Mouse (Mus musculus) kidney, embryonic 16.5 days (tissue): Measurements from ENCODE around the gene Tbc1d1. TPM values are rescaled to one million over a fixed set of nuclear protein-coding genes. Genes with fewer than 3 reads are reported as not detected.
A peak's percentile ranks its signal among the peaks of the same experiment; 100 is the strongest.

Experiments
- ATAC-seq: fragments of 200-750 bp; cut with Nextera tagmentation; 2 replicates; pipeline ENCODE4 v1.8.0; 2017; ENCODE audit warnings: moderate TSS enrichment; ENCODE audit not compliant: low FRiP score, low TSS enrichment
- H3K27ac ChIP-seq: fragments of 300-500 bp; sonication (generic); 2 replicates; pipeline ENCODE4 v1.5.1; 2014; ENCODE audit warnings: low read length
- H3K27me3 ChIP-seq: fragments of 300-500 bp; sonication (generic); 2 replicates; pipeline ENCODE4 v1.6.1; 2014; ENCODE audit warnings: low read length, control low read depth, mixed read lengths; ENCODE audit not compliant: insufficient read depth
- H3K36me3 ChIP-seq: fragments of 300-500 bp; sonication (generic); 2 replicates; pipeline ENCODE4 v1.6.1; 2014; ENCODE audit warnings: low read length, control low read depth, mixed read lengths; ENCODE audit not compliant: insufficient read depth
- H3K4me1 ChIP-seq: fragments of 300-500 bp; sonication (generic); 2 replicates; pipeline ENCODE4 v1.6.1; 2014; ENCODE audit warnings: low read length, control low read depth, mixed read lengths; ENCODE audit not compliant: insufficient read depth
- H3K4me2 ChIP-seq: fragments of 300-500 bp; sonication (generic); replicated peaks from 2 replicates; pipeline ENCODE4 v1.6.1; 2014; ENCODE audit warnings: low read depth, low read length
- H3K4me3 ChIP-seq: fragments of 300-500 bp; sonication (generic); 2 replicates; pipeline ENCODE4 v1.5.1; 2014; ENCODE audit warnings: mild to moderate bottlenecking, low read length
- H3K9ac ChIP-seq: fragments of 300-500 bp; sonication (generic); replicated peaks from 2 replicates; pipeline ENCODE4 v1.6.1; 2014; ENCODE audit warnings: low read length
- H3K9me3 ChIP-seq: fragments of 300-500 bp; sonication (generic); 2 replicates; pipeline ENCODE4 v1.6.1; 2016; ENCODE audit warnings: low read length, control low read depth
- WGBS: fragments of 180-500 bp; shearing (Covaris S2); extraction: QIAGEN DNeasy Blood & Tissue Kit; methylation state at CpG from one replicate; pipeline ENCODE4 v1.1.7; 2014; 5-methylcytosine and 5-hydroxymethylcytosine counted together
- polyA plus RNA-seq: library from polyadenylated mRNA; unstranded; fragments of >200 nt; fragmentation: Nextera tagmentation; extraction: Ambion mirVana; gene quantifications from 2 replicates; pipeline ENCODE4 v1.2.1, GENCODE M21; 2015

Gene Tbc1d1
- polyA plus RNA-seq, 1 experiment from 2014 or later: 39.5 TPM

- no peaks in the 10 kb centered on the region for H3K36me3 ChIP-seq
- no peak overlapping the region for H3K27ac ChIP-seq
- H3K4me2 ChIP-seq: peak overlapping the region; percentile 99
- ATAC-seq: peak; percentile 73
- H3K4me3 ChIP-seq: peak overlapping the region; percentile 77
- peaks cover 25% of the 10 kb centered on the region for H3K4me1 ChIP-seq
- peak overlapping the region; percentile 73 for H3K9ac ChIP-seq
- H3K9me3 ChIP-seq: no peaks in the 10 kb centered on the region
- peaks cover 16% of the 10 kb centered on the region for H3K27me3 ChIP-seq
- 0% methylated on average over 48 of the region's 63 CpGs for WGBS
Measured at GRCm38 (mm10) chr5:64159781-64160704, 3.9 kb downstream of the Tbc1d1 start.

- Histone ChIP-seq H3K4me1 (peaks cover 23% of the 10 kb centered on the region), H3K9me3 (no peaks in the 10 kb centered on the region), H3K9ac (peak overlapping the region; percentile 73), H3K4me2 (peak overlapping the region; percentile 99), H3K36me3 (no peaks in the 10 kb centered on the region), H3K27me3 (peaks cover 16% of the 10 kb centered on the region), H3K27ac (no peak overlapping the region), H3K4me3 (peak overlapping the region; percentile 77)
- ATAC-seq: no peak
- 1% methylated on average over 23 of the region's 23 CpGs for WGBS
Measured at GRCm38 (mm10) chr5:64160705-64161391, 4.7 kb downstream of the Tbc1d1 start.

GRCm38 (mm10) chr5:64161917-64162316 lies 5.8 kb downstream of the Tbc1d1 start:
- Histone ChIP-seq H3K36me3 (no peaks in the 10 kb centered on the region), H3K27me3 (peaks cover 16% of the 10 kb centered on the region), H3K4me3 (no peak overlapping the region), H3K27ac (no peak overlapping the region), H3K4me2 (no peak overlapping the region), H3K9me3 (no peaks in the 10 kb centered on the region), H3K4me1 (peaks cover 14% of the 10 kb centered on the region; the same call in 1 of the 2 replicates), H3K9ac (no peak overlapping the region)
- WGBS: 70% methylated on average over 3 of the region's 3 CpGs
- ATAC-seq: no peak

- no peak overlapping the region for H3K4me3 ChIP-seq
- peaks cover 14% of the 10 kb centered on the region; the same call in 1 of the 2 replicates for H3K4me1 ChIP-seq
- H3K27me3 ChIP-seq: peaks cover 12% of the 10 kb centered on the region
- no peak overlapping the region for H3K4me2 ChIP-seq
- ATAC-seq: no peak
- WGBS: 59% methylated on average over 5 of the region's 5 CpGs
- H3K36me3 ChIP-seq: no peaks in the 10 kb centered on the region
- H3K9me3 ChIP-seq: no peaks in the 10 kb centered on the region
- no peak overlapping the region for H3K27ac ChIP-seq
- H3K9ac ChIP-seq: no peak overlapping the region
Measured at GRCm38 (mm10) chr5:64162582-64162981, 6.5 kb downstream of the Tbc1d1 start.

GRCm38 (mm10) chr5:64164414-64164813 lies 8.3 kb downstream of the Tbc1d1 start:
- H3K4me2 ChIP-seq: no peak overlapping the region
- WGBS: 85% methylated on average over 3 of the region's 3 CpGs
- no peak overlapping the region for H3K9ac ChIP-seq
- no peaks in the 10 kb centered on the region for H3K9me3 ChIP-seq
- peaks cover 10% of the 10 kb centered on the region; the same call in 1 of the 2 replicates for H3K4me1 ChIP-seq
- H3K4me3 ChIP-seq: no peak overlapping the region
- no peaks in the 10 kb centered on the region for H3K27me3 ChIP-seq
- no peak for ATAC-seq
- H3K27ac ChIP-seq: no peak overlapping the region
- H3K36me3 ChIP-seq: no peaks in the 10 kb centered on the region

- 88% methylated on average over 2 of the region's 2 CpGs for WGBS
- Histone ChIP-seq H3K27me3 (no peaks in the 10 kb centered on the region), H3K9ac (no peak overlapping the region), H3K36me3 (no peaks in the 10 kb centered on the region), H3K9me3 (no peaks in the 10 kb centered on the region), H3K27ac (no peak overlapping the region), H3K4me3 (no peak overlapping the region), H3K4me1 (peaks cover 8% of the 10 kb centered on the region; the same call in 1 of the 2 replicates), H3K4me2 (no peak overlapping the region)
- no peak for ATAC-seq
Measured at GRCm38 (mm10) chr5:64165826-64166225, 9.7 kb downstream of the Tbc1d1 start.

GRCm38 (mm10) chr5:64168990-64169540 lies 13.0 kb downstream of the Tbc1d1 start:
- WGBS: 90% methylated on average over 10 of the region's 10 CpGs
- H3K9me3 ChIP-seq: no peaks in the 10 kb centered on the region
- no peak for ATAC-seq
- H3K4me1 ChIP-seq: no peaks in the 10 kb centered on the region
- no peak overlapping the region for H3K4me2 ChIP-seq
- H3K27me3 ChIP-seq: no peaks in the 10 kb centered on the region
- no peak overlapping the region for H3K27ac ChIP-seq
- no peak overlapping the region for H3K9ac ChIP-seq
- H3K4me3 ChIP-seq: no peak overlapping the region
- H3K36me3 ChIP-seq: no peaks in the 10 kb centered on the region

GRCm38 (mm10) chr5:64172884-64173283 lies 16.8 kb downstream of the Tbc1d1 start:
- H3K4me2 ChIP-seq: no peak overlapping the region
- H3K9me3 ChIP-seq: no peaks in the 10 kb centered on the region
- H3K4me1 ChIP-seq: no peaks in the 10 kb centered on the region
- H3K4me3 ChIP-seq: no peak overlapping the region
- no peak overlapping the region for H3K9ac ChIP-seq
- 66% methylated on average over 3 of the region's 3 CpGs for WGBS
- no peaks in the 10 kb centered on the region for H3K27me3 ChIP-seq
- no peaks in the 10 kb centered on the region for H3K36me3 ChIP-seq
- ATAC-seq: no peak
- H3K27ac ChIP-seq: no peak overlapping the region

GRCm38 (mm10) chr5:64173302-64173701 lies 17.2 kb downstream of the Tbc1d1 start:
- 74% methylated on average over 16 of the region's 16 CpGs for WGBS
- no peaks in the 10 kb centered on the region for H3K4me1 ChIP-seq
- no peak overlapping the region for H3K27ac ChIP-seq
- H3K27me3 ChIP-seq: no peaks in the 10 kb centered on the region
- H3K4me3 ChIP-seq: no peak overlapping the region
- ATAC-seq: no peak
- no peak overlapping the region for H3K9ac ChIP-seq
- no peak overlapping the region for H3K4me2 ChIP-seq
- H3K9me3 ChIP-seq: no peaks in the 10 kb centered on the region
- H3K36me3 ChIP-seq: no peaks in the 10 kb centered on the region
